Mouse (Mus musculus): ENCODE data around the gene Smco3. TPM values are rescaled to one million over a fixed set of nuclear protein-coding genes. Genes with fewer than 3 reads are reported as not detected.

Gene Smco3
- total and polyA plus RNA-seq, 3 experiments, result not detected

DNA sequence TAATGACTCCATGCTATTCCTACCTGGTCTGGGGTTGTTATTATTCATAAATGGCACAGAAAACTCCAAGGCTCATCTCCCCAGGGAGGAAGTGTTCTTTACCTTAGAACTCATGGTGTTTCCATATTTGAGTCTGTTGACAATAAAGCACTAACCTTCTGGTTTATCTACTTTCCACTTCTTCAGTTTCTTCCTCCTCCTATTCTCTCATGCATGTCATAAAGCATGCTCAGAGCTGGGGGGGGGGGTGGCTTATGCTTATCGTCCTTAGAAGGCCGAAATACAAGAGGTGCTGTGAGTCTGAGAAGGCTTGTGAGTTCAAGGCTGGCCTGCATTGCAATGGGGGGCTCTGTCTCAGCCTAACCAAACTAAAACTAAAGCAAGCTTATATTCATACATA, 19.9 kb upstream of the Smco3 start (continued):
- TF ChIP-seq MYC (IDR thresholded peaks at IDR 0.05; ENCODE audit: low read depth, low read length) (0 out of 2 replicates have a peak, but pooled peaks have one; percentile 28), MEF2A (IDR thresholded peaks at IDR 0.05; ENCODE audit: extremely low read depth, insufficient replicate concordance, low read depth, low read length, poor library complexity, severe bottlenecking) (no peak), MXI1 (IDR thresholded peaks at IDR 0.05; ENCODE audit: low read depth, low read length) (no peak), USF2 (IDR thresholded peaks at IDR 0.05; ENCODE audit: borderline replicate concordance in 1 of 2, insufficient read depth in 1 of 2, low read depth in 1 of 2, low read length in 2 of 2) (no peak), ELF1 (IDR thresholded peaks at IDR 0.05; ENCODE audit: low read depth, low read length) (no peak), CTCF (IDR thresholded peaks at IDR 0.05 in 2 of 3, conservative IDR thresholded peaks at IDR 0.05 in 1 of 3; ENCODE audit: control insufficient read depth in 1 of 3, insufficient read depth in 1 of 3, low read depth in 2 of 3, low read length in 3 of 3, poor library complexity in 1 of 3, severe bottlenecking in 1 of 3) (no peak)

DNA sequence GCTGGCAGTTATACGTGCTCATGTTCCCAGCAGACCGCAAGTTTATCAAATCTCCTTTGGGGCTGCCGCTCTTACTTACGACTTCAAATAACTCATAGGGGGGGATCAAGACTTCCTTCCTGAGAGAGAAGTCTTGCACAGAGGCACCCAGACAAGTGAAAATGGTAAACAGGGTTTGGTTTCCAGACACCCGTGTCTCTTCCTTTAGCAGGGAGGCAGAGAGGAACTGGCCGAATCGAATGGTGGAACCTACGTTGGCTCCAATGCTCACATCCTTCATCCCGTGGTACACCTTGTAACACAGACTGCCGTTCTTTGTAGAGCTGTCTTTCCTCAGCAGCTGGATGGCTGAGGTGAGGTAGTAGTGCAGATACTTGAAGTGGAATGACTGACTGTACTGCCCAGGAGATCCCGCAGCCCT, 19.1 kb upstream of the Smco3 start:
- TF ChIP-seq CHD2 (IDR thresholded peaks at IDR 0.05; ENCODE audit: low read length) (no peak), MEF2A (IDR thresholded peaks at IDR 0.05; ENCODE audit: extremely low read depth, insufficient replicate concordance, low read depth, low read length, poor library complexity, severe bottlenecking) (no peak), MXI1 (IDR thresholded peaks at IDR 0.05; ENCODE audit: low read depth, low read length) (no peak), MYC (IDR thresholded peaks at IDR 0.05; ENCODE audit: low read depth, low read length) (no peak), USF1 (IDR thresholded peaks at IDR 0.05; ENCODE audit: low read depth, low read length) (no peak), MAFK (IDR thresholded peaks at IDR 0.05; ENCODE audit: borderline replicate concordance, low read depth, low read length) (no peak), POLR2AphosphoS2 (IDR thresholded peaks at IDR 0.05; ENCODE audit: low read length) (no peak), RCOR1 (IDR thresholded peaks at IDR 0.05; ENCODE audit: low read depth, low read length) (no peak), ZNF384 (IDR thresholded peaks at IDR 0.05; ENCODE audit: low read depth, low read length) (no peak), E2F4 (IDR thresholded peaks at IDR 0.05; ENCODE audit: borderline replicate concordance, low read depth, low read length) (no peak), RAD21 (IDR thresholded peaks at IDR 0.05; ENCODE audit: low read depth, low read length) (no peak), SIN3A (IDR thresholded peaks at IDR 0.05; ENCODE audit: low read length) (no peak), CHD1 (IDR thresholded peaks at IDR 0.05; ENCODE audit: low read depth, low read length) (no peak), KAT2A (conservative IDR thresholded peaks at IDR 0.05; ENCODE audit: low read depth, low read length) (no peak), BHLHE40 (IDR thresholded peaks at IDR 0.05; ENCODE audit: borderline replicate concordance, low read depth, low read length) (no peak)
- no peak for DNase-seq (ENCODE audit: low read depth, low spot score)
- Histone ChIP-seq H3K27ac (ENCODE audit: control insufficient read depth, low read depth, low read length) (no peak overlapping the region), H3K4me1 (ENCODE audit: control insufficient read depth in 1 of 2, insufficient read depth in 2 of 2, low read length in 2 of 2) (peaks cover 0 to 22% of the 10 kb centered on the region in 2 experiments; a peak in 3 of 4 replicates), H3K27me3 (ENCODE audit: control insufficient read depth in 1 of 2, insufficient read depth in 2 of 2, low read length in 2 of 2) (no peaks in the 10 kb centered on the region), H3K9ac (ENCODE audit: control insufficient read depth, low read depth, low read length, poor library complexity, severe bottlenecking) (no peak overlapping the region), H3K4me3 (ENCODE audit: control insufficient read depth in 1 of 2, insufficient read depth in 1 of 2, low read depth in 2 of 2, low read length in 2 of 2) (no peak overlapping the region), H3K36me3 (ENCODE audit: control insufficient read depth in 1 of 2, insufficient read depth in 2 of 2, low read length in 2 of 2) (peaks cover 0 to 9% of the 10 kb centered on the region in 2 experiments; a peak in 2 of 4 replicates), H3K79me2 (ENCODE audit: control insufficient read depth, insufficient read depth, low read length, poor library complexity) (no peaks in the 10 kb centered on the region), H3K9me3 (replicated peaks; ENCODE audit: insufficient read depth, low read length) (no peaks in the 10 kb centered on the region)

All from MEL (cell line).